Mouse (Mus musculus) lung, postnatal 0 days (tissue): ENCODE data around the gene Gspt1.

ENCODE experiments used
- CTCF ChIP-seq: IDR thresholded peaks from 2 replicates; pipeline ENCODE4 v1.5.1; 2016; ENCODE audit warnings: antibody characterized with exemption, mild to moderate bottlenecking
- EP300 ChIP-seq: IDR thresholded peaks from 2 replicates; pipeline ENCODE4 v1.6.1; 2016; ENCODE audit warnings: antibody characterized with exemption, mild to moderate bottlenecking, control low read depth

DNA sequence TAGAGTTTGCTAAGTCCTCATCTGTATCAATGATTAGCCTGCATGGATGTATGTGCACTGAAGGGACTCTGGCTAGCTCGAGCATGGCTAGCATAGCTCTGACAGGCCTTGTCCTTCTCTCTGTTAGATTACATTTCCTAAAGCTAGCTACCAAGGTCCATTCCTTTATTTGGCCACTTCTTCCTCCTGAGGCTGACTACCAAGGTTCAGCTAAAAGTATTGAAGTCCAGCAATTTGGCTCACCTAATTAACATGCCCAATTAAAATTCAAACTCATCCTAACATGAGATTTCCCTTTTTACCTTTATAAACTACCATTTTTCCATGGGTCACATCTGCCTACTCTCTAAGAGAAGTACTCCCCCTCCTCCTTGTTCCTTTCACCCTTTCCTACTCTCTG, 11.7 kb downstream of the Gspt1 start:
- TF ChIP-seq CTCF (no peak), EP300 (no peak)
